Mouse (Mus musculus): ENCODE measurements at regions not wholly inside any gene's neighbourhood (a gene's known extent, or its start where the extent isn't known, plus 50 kb on each side); places are given as distances from the start of the nearest gene placed in this dataset.

DNA sequence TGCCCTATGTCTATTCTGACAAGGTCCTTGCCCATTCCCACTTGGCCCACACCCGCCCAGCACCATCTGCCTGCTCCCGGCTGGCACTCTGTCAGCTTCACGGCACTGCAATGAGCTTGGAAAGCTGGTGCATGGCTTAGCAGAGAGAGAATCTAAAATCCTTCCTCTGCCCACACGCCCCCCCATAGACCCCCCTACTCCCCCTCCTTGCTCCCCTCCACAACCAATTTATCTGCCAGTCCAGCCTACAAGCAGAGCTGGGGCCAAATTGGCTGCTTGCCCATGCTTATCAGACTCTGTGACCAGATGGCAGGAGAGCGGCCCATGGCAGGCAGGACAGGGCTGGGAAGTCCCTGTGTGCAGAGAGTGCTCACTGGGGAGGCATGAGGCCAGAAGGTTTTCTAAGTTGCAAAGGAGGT, 385.3 kb downstream of the Eipr1 start:
- Histone ChIP-seq H3K9ac (no peak overlapping the region), H3K36me3 (no peaks in the 10 kb centered on the region), H3K27me3 (replicated peaks) (no peaks in the 10 kb centered on the region), H3K4me1 (no peaks in the 10 kb centered on the region), H3K9me3 (replicated peaks) (no peaks in the 10 kb centered on the region), H3K27ac (no peak overlapping the region), H3K4me3 (no peak overlapping the region), H3K4me2 (no peak overlapping the region)
- 71% methylated on average over 5 of the region's 5 CpGs for WGBS (ENCODE audit: insufficient replicate concordance)
- no peak for ATAC-seq

DNA sequence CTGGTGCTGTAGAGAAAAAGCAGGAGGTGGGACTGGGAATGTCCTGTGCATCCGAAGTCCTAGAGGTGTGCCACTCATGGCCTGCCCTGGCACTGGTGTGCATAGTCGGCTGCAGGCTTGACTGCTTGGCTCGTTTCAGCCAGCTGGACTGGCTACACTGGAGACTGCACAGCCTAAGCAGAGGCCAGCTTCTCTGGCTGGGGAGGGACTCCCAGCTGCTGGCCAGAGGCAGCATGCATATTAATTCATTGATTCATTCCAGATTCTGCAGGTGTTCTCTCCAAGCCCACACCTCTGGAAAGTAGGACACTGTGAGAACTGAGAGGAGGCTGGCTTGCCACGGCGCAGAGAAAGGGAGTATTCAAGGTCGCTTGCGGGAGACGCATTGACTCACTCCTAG, 385.9 kb downstream of the Eipr1 start:
- Histone ChIP-seq H3K4me1 (no peaks in the 10 kb centered on the region), H3K9ac (no peak overlapping the region), H3K4me2 (no peak overlapping the region), H3K9me3 (replicated peaks) (no peaks in the 10 kb centered on the region), H3K27ac (no peak overlapping the region), H3K27me3 (replicated peaks) (no peaks in the 10 kb centered on the region), H3K4me3 (no peak overlapping the region), H3K36me3 (no peaks in the 10 kb centered on the region)
- ATAC-seq: no peak
- 65% methylated on average over 8 of the region's 8 CpGs for WGBS (ENCODE audit: insufficient replicate concordance)

DNA sequence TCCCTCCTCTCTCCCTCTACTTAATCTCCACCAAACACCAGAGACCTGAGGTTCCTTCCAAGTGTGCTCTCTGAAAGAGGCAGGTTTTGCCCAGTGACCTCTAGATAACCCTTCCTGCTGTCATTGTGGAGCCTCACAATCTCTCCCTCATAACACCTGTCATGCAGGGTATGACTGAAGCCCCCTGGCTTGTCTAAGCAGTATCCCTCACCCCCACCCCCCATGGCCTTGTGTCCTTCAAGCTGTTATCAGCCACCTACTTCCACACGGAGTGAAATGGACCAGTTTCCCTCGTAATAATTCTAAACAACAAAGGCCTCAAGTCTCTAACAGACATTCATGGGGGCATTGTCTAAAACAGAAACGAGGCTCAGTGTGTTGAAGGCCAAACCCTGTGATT, 387.6 kb upstream of the Myt1l start:
- H3K27ac ChIP-seq: no peak overlapping the region
- no peak for ATAC-seq
- H3K4me2 ChIP-seq: no peak overlapping the region
- no peaks in the 10 kb centered on the region for H3K9me3 ChIP-seq (replicated peaks)
- H3K36me3 ChIP-seq: no peaks in the 10 kb centered on the region
- H3K27me3 ChIP-seq (replicated peaks): no peaks in the 10 kb centered on the region
- no peaks in the 10 kb centered on the region for H3K4me1 ChIP-seq
- WGBS (ENCODE audit: insufficient replicate concordance): 39% methylated on average over 3 of the region's 3 CpGs
- no peak overlapping the region for H3K4me3 ChIP-seq
- H3K9ac ChIP-seq: no peak overlapping the region

DNA sequence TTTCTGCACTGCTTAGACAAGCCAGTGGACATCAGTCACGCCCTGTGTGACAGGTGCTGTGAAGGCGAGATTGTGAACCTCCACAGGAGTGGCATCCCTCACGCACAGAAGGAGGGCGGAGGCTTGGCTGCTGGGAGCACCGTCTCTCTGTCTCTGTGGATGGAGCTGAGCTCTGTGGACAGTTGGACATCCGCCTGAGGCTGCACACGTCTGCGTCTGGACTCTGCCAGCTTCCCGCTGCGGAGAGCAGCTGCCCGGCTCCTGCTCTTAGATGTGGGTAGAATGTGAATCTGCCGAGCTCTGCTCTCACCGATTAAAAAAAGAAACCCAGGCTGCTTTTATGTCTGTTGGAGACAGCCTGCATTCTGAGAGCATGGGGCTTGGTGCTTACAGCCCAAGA, 387.1 kb upstream of the Myt1l start:
- no peak overlapping the region for H3K4me3 ChIP-seq
- no peak overlapping the region for H3K9ac ChIP-seq
- H3K36me3 ChIP-seq: no peaks in the 10 kb centered on the region
- no peak overlapping the region for H3K27ac ChIP-seq
- H3K4me1 ChIP-seq: no peaks in the 10 kb centered on the region
- WGBS (ENCODE audit: insufficient replicate concordance): 56% methylated on average over 13 of the region's 13 CpGs
- H3K4me2 ChIP-seq: no peak overlapping the region
- ATAC-seq: no peak
- no peaks in the 10 kb centered on the region for H3K27me3 ChIP-seq (replicated peaks)
- H3K9me3 ChIP-seq (replicated peaks): no peaks in the 10 kb centered on the region

DNA sequence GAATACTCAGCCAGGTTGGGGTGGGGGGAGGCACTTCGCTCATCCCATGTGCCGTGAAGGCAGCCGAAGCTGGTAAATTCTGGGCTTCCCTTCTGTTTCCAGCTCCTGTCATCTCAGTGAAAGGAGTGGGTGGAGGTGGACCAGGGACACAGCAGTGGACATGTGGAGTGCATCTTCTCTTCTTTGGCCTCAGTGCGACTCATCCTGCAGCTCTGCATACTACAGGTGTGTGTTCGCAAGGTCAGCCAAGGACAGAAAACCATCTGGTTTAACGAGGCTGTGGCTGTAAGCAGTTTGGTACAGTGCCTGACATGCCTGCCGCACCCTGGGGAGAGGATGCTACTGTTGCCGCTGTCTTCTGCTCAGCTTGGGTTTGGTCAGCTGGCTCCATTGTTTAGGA, 386.3 kb upstream of the Myt1l start:
- Histone ChIP-seq H3K27ac (no peak overlapping the region), H3K4me2 (no peak overlapping the region), H3K27me3 (replicated peaks) (no peaks in the 10 kb centered on the region), H3K9ac (no peak overlapping the region), H3K36me3 (no peaks in the 10 kb centered on the region), H3K4me1 (no peaks in the 10 kb centered on the region), H3K9me3 (replicated peaks) (no peaks in the 10 kb centered on the region), H3K4me3 (no peak overlapping the region)
- 79% methylated on average over 8 of the region's 8 CpGs for WGBS (ENCODE audit: insufficient replicate concordance)
- ATAC-seq: no peak

DNA sequence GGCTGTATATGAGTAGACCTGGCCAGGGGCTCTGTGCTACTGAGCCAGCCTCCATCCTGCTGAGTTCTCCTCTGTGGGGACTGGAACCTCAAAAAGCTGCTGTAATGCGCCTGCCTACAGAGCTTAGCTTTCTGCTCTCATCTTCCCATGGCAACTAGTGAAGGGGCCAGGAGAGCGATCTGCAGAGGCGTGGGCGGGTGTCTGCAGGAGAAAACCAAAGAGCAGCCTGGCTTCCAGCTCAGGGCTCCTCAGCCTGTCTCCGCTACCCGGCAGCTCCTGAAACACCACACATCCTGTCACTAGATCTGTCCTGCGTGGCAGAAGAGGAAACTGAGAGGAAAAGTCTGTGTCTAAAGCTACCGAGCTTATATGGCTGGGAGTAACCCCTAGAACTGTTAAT, 384.9 kb upstream of the Myt1l start:
- H3K27ac ChIP-seq: no peak overlapping the region
- H3K9ac ChIP-seq: no peak overlapping the region
- no peaks in the 10 kb centered on the region for H3K36me3 ChIP-seq
- H3K9me3 ChIP-seq (replicated peaks): no peaks in the 10 kb centered on the region
- no peak for ATAC-seq
- no peaks in the 10 kb centered on the region for H3K27me3 ChIP-seq (replicated peaks)
- H3K4me2 ChIP-seq: no peak overlapping the region
- H3K4me3 ChIP-seq: no peak overlapping the region
- WGBS (ENCODE audit: insufficient replicate concordance): 37% methylated on average over 8 of the region's 8 CpGs
- no peaks in the 10 kb centered on the region for H3K4me1 ChIP-seq

DNA sequence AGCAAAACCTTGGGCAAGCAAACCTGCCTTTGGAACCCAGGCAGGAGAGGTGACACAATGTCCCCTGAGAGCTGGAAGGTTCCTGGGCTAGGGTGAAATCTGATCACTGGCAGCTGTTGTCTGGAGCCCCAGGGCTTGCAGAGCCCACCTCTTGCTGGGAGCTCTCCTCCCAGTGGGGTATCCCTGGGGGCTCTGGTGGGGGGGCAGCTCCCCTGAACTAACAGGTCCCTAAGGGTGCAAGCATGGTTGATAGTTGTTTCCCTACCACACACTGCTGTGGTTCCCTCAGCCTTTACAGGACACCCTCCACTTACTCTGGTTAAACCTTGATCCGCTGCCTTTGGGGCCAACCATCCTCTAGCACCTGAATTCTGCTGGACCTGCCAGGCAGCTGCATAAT, 367.3 kb upstream of the Myt1l start:
- H3K27ac ChIP-seq: no peak overlapping the region
- no peaks in the 10 kb centered on the region for H3K9me3 ChIP-seq (replicated peaks)
- no peak for ATAC-seq
- H3K36me3 ChIP-seq: no peaks in the 10 kb centered on the region
- 87% methylated on average over 1 of the region's 1 CpGs for WGBS (ENCODE audit: insufficient replicate concordance)
- H3K27me3 ChIP-seq (replicated peaks): no peaks in the 10 kb centered on the region
- no peak overlapping the region for H3K4me3 ChIP-seq
- H3K4me1 ChIP-seq: no peaks in the 10 kb centered on the region
- no peak overlapping the region for H3K4me2 ChIP-seq
- no peak overlapping the region for H3K9ac ChIP-seq

DNA sequence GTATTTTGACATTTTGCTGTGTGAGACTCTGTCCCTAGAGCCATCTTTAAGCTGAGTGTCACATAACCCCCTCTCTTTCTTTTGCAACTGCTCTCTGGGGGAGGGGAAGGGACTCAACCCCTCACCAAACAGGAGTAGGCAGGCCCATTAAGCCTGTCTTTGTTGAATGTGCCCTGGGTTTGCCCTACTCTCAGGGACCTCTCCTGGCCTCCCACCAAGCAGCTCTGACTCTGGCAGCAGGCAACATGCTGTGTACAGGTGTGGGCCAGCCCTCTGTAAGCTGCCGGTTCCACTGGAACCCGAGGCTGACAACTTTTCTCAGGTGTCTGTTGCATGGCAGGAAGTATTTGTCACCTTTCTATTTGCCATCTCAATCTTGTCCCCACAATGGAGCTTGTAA, 366.6 kb upstream of the Myt1l start:
- no peak overlapping the region for H3K4me2 ChIP-seq
- no peak overlapping the region for H3K9ac ChIP-seq
- no peaks in the 10 kb centered on the region for H3K9me3 ChIP-seq (replicated peaks)
- H3K27me3 ChIP-seq (replicated peaks): no peaks in the 10 kb centered on the region
- WGBS (ENCODE audit: insufficient replicate concordance): 21% methylated on average over 2 of the region's 2 CpGs
- no peaks in the 10 kb centered on the region for H3K36me3 ChIP-seq
- ATAC-seq: no peak
- no peak overlapping the region for H3K27ac ChIP-seq
- H3K4me3 ChIP-seq: no peak overlapping the region
- no peaks in the 10 kb centered on the region for H3K4me1 ChIP-seq

DNA sequence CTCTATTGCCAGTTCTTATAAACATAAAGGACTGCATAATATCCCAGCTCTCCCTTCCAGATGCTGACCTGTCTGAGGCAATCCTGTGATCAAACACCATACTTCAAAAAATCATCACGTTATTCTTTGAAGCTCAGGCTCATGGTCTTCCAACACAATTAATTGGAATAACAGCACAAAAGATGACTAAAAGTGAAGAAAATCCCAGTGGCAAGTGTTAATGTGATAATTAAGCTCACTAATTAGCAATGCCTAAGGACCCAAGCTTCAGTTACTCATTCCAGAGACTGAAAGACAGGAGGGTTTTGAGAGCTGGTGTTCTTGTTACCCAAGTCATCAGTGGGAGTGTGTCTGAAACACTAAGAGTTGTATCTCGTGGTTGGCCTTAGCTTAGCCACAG, 363.5 kb upstream of the Myt1l start:
- Histone ChIP-seq H3K27me3 (replicated peaks) (no peaks in the 10 kb centered on the region), H3K36me3 (no peaks in the 10 kb centered on the region), H3K4me2 (no peak overlapping the region), H3K9me3 (replicated peaks) (no peaks in the 10 kb centered on the region), H3K4me1 (no peaks in the 10 kb centered on the region), H3K27ac (no peak overlapping the region), H3K4me3 (no peak overlapping the region), H3K9ac (no peak overlapping the region)
- ATAC-seq: no peak
- WGBS (ENCODE audit: insufficient replicate concordance): 47% methylated on average over 2 of the region's 2 CpGs

DNA sequence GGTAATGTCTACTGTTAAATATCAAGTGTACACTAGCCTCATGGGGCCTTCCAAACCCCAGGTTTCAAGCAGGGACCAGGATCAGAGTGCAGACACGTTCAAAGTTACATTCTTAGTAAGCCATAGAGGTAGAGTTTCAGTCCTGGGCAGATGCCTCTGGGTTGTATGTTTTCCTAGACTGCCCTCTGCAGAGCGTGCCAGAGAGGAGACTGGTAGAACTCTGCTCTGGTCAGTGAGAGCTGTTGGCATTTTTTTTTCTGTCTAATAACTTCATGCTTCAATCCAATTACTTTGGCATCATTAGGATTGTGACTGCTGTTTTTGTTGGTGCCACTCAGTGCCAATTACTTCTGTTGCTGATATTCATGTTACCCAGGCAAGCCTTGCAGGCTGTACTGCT, 361.9 kb upstream of the Myt1l start:
- H3K4me1 ChIP-seq: no peaks in the 10 kb centered on the region
- no peaks in the 10 kb centered on the region for H3K27me3 ChIP-seq (replicated peaks)
- H3K9me3 ChIP-seq (replicated peaks): no peaks in the 10 kb centered on the region
- WGBS (ENCODE audit: insufficient replicate concordance): 49% methylated on average over 2 of the region's 2 CpGs
- H3K4me3 ChIP-seq: no peak overlapping the region
- no peaks in the 10 kb centered on the region for H3K36me3 ChIP-seq
- no peak for ATAC-seq
- no peak overlapping the region for H3K4me2 ChIP-seq
- no peak overlapping the region for H3K9ac ChIP-seq
- no peak overlapping the region for H3K27ac ChIP-seq

DNA sequence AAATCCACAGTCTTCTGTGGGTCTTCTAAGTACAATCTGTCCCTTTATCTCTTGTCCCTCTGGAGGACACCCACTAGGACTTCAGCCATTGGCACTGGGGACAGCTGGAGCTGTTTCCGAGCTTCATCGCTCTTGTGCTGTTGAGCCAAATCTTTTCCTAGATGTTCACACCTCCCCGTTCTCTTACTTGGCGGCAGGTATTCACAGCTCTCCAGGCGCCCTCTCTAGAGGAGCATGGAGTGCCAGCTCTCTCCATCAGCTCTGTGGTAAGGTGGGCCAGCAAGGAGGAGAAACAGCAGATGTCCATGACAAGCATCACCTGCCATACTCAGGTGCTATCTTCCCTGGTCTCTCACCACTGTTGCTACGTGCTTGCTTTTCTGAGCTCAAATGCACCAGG, 360.3 kb upstream of the Myt1l start:
- Histone ChIP-seq H3K4me3 (no peak overlapping the region), H3K4me1 (no peaks in the 10 kb centered on the region), H3K4me2 (no peak overlapping the region), H3K27me3 (replicated peaks) (no peaks in the 10 kb centered on the region), H3K9me3 (replicated peaks) (no peaks in the 10 kb centered on the region), H3K9ac (no peak overlapping the region), H3K36me3 (no peaks in the 10 kb centered on the region), H3K27ac (no peak overlapping the region)
- ATAC-seq: no peak
- WGBS (ENCODE audit: insufficient replicate concordance): 58% methylated on average over 6 of the region's 6 CpGs

DNA sequence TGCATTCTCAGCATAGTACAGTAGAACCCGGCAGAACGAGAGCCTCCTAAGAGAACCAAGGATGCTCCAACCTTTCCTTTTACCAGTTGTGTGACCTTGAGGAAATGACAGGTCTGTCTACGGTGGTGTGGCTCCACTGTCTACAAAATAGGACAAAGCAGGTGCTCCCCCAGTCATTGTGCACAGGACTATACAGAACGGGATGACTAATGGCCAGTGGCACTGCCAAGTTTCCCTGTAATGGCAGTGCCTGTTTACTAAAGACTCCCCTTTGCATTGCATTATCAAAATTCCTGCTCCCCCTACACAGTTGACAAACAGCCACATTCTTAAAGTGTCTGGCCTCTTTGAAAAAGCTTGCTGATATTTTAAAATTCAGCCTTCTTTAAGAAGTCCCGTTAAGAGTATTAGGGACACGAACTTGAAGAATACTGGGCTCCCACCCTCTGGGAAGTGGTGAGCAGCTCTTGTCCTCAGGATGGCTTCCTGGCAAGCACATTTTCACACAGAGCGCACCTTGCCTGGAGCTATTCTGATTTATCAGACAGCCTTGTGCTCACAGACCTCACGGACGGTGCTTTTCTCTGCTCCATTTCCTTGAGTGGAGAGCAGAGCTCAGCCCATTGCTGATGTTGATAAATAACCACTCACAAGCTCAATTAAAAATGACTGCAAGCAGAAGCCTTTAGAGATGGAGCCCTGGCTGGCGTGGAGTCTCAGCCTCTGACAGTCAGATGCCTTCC, 352.3 kb upstream of the Myt1l start:
- Histone ChIP-seq H3K4me1 (no peaks in the 10 kb centered on the region), H3K27ac (no peak overlapping the region), H3K4me2 (no peak overlapping the region), H3K4me3 (no peak overlapping the region), H3K9ac (no peak overlapping the region), H3K9me3 (replicated peaks) (no peaks in the 10 kb centered on the region), H3K36me3 (no peaks in the 10 kb centered on the region), H3K27me3 (replicated peaks) (no peaks in the 10 kb centered on the region)
- no peak for ATAC-seq
- WGBS (ENCODE audit: insufficient replicate concordance): 63% methylated on average over 10 of the region's 10 CpGs

DNA sequence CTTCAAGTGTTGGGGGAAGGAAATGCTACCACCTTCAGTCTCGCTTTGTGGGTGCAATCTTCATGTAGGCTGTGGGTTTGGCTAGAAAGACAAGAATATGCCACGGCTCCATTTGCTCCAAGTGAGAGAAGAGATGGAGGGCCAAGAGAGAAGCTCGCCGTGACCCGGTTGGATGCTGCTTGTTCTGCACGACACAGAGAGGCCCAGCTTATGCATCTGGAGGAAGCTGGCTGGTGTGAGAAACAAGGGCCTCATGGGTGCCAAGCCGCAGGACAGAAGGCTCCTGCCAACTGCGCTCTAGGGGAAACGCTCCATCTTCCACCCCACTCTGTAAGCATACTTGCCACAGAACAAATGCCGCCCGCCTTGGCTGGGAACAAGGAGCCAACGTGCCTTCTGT, 351.0 kb upstream of the Myt1l start:
- no peaks in the 10 kb centered on the region for H3K9me3 ChIP-seq (replicated peaks)
- H3K27ac ChIP-seq: no peak overlapping the region
- no peaks in the 10 kb centered on the region for H3K4me1 ChIP-seq
- no peaks in the 10 kb centered on the region for H3K36me3 ChIP-seq
- ATAC-seq: no peak
- H3K4me2 ChIP-seq: no peak overlapping the region
- no peak overlapping the region for H3K4me3 ChIP-seq
- no peaks in the 10 kb centered on the region for H3K27me3 ChIP-seq (replicated peaks)
- WGBS (ENCODE audit: insufficient replicate concordance): 79% methylated on average over 12 of the region's 12 CpGs
- no peak overlapping the region for H3K9ac ChIP-seq
